Mouse (Mus musculus): ENCODE data around the gene Rilp. TPM values are rescaled to one million over a fixed set of nuclear protein-coding genes. Genes with fewer than 3 reads are reported as not detected.

The Rilp gene
- polyA plus RNA-seq, 1 experiment from 2014 or later = 0.94 TPM

DNA sequence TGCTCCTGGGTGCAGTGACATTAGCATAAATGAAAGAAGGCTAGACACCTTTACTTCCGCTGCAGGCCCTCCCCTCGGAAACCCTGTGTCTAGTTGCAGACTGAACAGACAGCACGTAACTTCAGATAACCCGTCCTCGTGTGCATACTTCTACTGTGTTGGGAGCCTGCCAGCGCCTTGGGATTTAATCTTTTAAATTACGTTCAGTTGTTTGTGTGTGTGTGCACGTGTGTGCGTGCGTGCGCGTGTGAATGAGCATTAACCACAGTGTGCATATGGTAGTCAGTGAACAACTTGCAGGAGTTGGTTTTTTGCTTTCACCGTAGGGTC is 29.0 kb downstream of the Rilp start:
- H3K4me1 ChIP-seq (ENCODE audit: control insufficient read depth, insufficient read depth, low read length) = peaks cover 28% of the 10 kb centered on the region
- H3K4me2 ChIP-seq = no peak overlapping the region
- H3K4me3 ChIP-seq (ENCODE audit: low read depth, low read length) = no peak overlapping the region
- H3K9ac ChIP-seq (ENCODE audit: low read depth, low read length) = no peak overlapping the region
- ATAC-seq (replicated peaks; ENCODE audit: insufficient number of reproducible peaks, low FRiP score, low TSS enrichment) = no peak
- no peaks in the 10 kb centered on the region for H3K27me3 ChIP-seq (ENCODE audit: control insufficient read depth, insufficient read depth, low read length)
- WGBS (ENCODE audit: insufficient replicate concordance) = 79% methylated on average over 13 of the region's 13 CpGs
- no peak overlapping the region for H3K27ac ChIP-seq (ENCODE audit: low read depth, low read length)
- no peaks in the 10 kb centered on the region for H3K36me3 ChIP-seq (ENCODE audit: control insufficient read depth, insufficient read depth, low read length)
- no peaks in the 10 kb centered on the region for H3K9me3 ChIP-seq (replicated peaks; ENCODE audit: control insufficient read depth, low read length)

DNA sequence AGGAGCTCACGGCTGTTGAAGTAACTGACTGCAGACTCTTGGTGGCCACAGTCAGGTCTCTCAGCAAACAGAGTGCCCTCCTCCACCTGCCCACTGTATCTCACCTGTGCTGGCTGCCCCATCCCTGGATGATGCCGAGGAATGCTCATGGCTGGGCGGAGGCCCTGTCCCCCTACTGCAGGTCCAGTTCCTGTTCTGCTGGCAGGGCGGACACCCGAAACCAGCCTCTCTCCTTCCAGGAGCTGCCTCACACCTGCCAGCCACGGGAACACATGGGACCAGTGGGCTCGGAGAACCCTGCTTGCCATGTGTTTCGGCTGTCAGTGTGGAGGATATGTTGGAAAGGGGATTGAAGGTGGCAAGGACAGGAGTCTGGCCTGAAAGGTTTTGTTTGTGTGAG is 30.3 kb downstream of the Rilp start:
- Histone ChIP-seq H3K27me3 (ENCODE audit: control insufficient read depth, insufficient read depth, low read length) (no peaks in the 10 kb centered on the region), H3K4me3 (ENCODE audit: low read depth, low read length) (no peak overlapping the region), H3K9ac (ENCODE audit: low read depth, low read length) (no peak overlapping the region), H3K36me3 (ENCODE audit: control insufficient read depth, insufficient read depth, low read length) (no peaks in the 10 kb centered on the region), H3K9me3 (replicated peaks; ENCODE audit: control insufficient read depth, low read length) (no peaks in the 10 kb centered on the region), H3K27ac (ENCODE audit: low read depth, low read length) (no peak overlapping the region), H3K4me2 (no peak overlapping the region), H3K4me1 (ENCODE audit: control insufficient read depth, insufficient read depth, low read length) (peaks cover 22% of the 10 kb centered on the region)
- ATAC-seq (replicated peaks; ENCODE audit: insufficient number of reproducible peaks, low FRiP score, low TSS enrichment) = no peak
- 85% methylated on average over 8 of the region's 8 CpGs for WGBS (ENCODE audit: insufficient replicate concordance)

DNA sequence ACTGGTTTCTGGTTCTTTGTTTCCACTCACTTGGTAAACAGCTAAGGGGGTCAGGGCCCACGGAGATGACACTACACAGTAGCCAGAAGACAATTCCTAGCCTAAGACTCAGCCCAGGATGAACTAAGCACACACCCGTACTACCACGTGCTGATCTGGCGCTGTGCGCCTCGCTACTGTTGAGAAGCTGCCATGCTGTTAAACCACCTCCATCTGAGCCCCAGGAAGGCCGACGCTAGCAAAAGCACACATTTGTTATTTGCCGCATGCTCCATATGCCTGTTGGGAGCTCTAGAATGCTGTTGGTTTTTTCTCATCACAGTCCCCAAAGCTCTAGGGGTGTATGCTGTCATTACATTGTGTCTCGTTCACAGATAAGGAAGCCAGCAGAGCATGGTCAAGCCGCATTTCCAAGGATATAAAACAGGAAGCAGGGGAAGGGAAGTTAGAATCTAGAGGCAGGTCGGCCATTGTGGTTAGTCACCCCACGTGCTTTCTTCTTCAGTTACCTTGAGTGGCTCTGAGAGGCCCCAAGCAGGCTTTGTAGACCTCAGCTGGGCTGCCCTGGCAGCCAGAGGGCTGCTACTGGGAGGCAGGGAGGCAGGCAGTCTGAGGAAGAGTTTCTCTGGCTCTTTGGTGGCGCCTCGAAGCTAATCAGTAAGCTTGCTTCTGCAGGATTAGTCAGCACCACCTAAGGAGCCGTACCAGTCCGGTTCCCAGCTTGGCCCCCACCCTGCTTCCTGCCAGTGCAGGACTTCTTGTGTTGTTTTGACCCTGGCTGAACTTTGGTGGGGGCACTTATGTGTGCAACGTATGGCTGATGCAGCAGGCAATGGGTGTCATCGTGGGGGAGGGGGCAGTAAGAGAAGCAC is 31.1 kb downstream of the Rilp start:
- Histone ChIP-seq H3K36me3 (ENCODE audit: control insufficient read depth, insufficient read depth, low read length) (no peaks in the 10 kb centered on the region), H3K4me1 (ENCODE audit: control insufficient read depth, insufficient read depth, low read length) (peaks cover 22% of the 10 kb centered on the region), H3K4me3 (ENCODE audit: low read depth, low read length) (no peak overlapping the region), H3K27me3 (ENCODE audit: control insufficient read depth, insufficient read depth, low read length) (no peaks in the 10 kb centered on the region), H3K9ac (ENCODE audit: low read depth, low read length) (peak overlapping the region; percentile 28; the same call in 1 of the 2 replicates), H3K4me2 (no peak overlapping the region), H3K27ac (ENCODE audit: low read depth, low read length) (0 out of 2 replicates have a peak overlapping the region, but pooled peaks have one; percentile 35), H3K9me3 (replicated peaks; ENCODE audit: control insufficient read depth, low read length) (no peaks in the 10 kb centered on the region)
- WGBS (ENCODE audit: insufficient replicate concordance) = 60% methylated on average over 19 of the region's 19 CpGs
- ATAC-seq (replicated peaks; ENCODE audit: insufficient number of reproducible peaks, low FRiP score, low TSS enrichment) = no peak

DNA sequence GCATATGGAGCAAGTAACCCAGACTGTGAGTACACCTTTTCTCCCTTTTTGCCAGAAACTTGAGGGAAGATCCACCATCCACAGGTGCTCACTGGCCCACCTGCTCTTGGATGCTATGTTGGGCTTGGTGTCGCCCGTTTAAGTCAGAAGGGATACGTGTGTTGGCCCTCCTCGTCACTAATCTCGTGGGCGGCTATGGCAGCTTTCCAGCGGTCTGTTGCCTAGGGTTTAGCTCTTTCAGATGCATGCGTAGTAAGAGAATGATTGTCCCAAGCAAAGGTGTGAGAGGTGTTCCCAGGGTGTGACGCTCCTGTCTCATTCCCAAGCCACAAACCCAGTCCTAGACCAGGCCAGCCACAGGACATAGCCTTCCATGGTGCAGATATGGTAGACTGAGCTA is 34.8 kb downstream of the Rilp start:
- 80% methylated on average over 9 of the region's 9 CpGs for WGBS (ENCODE audit: insufficient replicate concordance)
- Histone ChIP-seq H3K9me3 (replicated peaks; ENCODE audit: control insufficient read depth, low read length) (no peaks in the 10 kb centered on the region), H3K4me3 (ENCODE audit: low read depth, low read length) (no peak overlapping the region), H3K4me2 (no peak overlapping the region), H3K9ac (ENCODE audit: low read depth, low read length) (no peak overlapping the region), H3K27me3 (ENCODE audit: control insufficient read depth, insufficient read depth, low read length) (no peaks in the 10 kb centered on the region), H3K36me3 (ENCODE audit: control insufficient read depth, insufficient read depth, low read length) (no peaks in the 10 kb centered on the region), H3K27ac (ENCODE audit: low read depth, low read length) (no peak overlapping the region), H3K4me1 (ENCODE audit: control insufficient read depth, insufficient read depth, low read length) (peaks cover 15% of the 10 kb centered on the region)
- ATAC-seq (replicated peaks; ENCODE audit: insufficient number of reproducible peaks, low FRiP score, low TSS enrichment) = no peak

DNA sequence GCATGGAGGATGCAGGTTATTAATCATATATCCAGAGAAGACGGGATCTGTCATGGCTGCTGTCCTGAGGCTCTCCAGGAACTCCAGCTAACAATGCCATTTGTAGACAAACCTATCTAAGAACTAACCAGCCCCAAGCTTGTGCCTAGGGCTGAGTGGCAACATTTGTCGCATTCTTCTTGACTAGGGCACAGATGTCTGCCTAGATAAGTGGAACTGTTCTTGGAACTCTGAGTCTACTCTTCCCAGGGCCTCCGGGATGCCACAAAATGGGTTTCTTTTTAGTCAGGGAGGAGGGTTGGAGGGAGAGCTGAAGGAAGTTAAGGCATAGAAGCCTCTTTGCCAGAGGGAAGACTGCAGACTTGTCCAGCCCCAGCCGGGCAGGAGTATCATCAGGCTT is 36.2 kb downstream of the Rilp start:
- Histone ChIP-seq H3K4me2 (no peak overlapping the region), H3K27ac (ENCODE audit: low read depth, low read length) (no peak overlapping the region), H3K9me3 (replicated peaks; ENCODE audit: control insufficient read depth, low read length) (no peaks in the 10 kb centered on the region), H3K36me3 (ENCODE audit: control insufficient read depth, insufficient read depth, low read length) (no peaks in the 10 kb centered on the region), H3K4me3 (ENCODE audit: low read depth, low read length) (no peak overlapping the region), H3K9ac (ENCODE audit: low read depth, low read length) (no peak overlapping the region), H3K4me1 (ENCODE audit: control insufficient read depth, insufficient read depth, low read length) (peaks cover 19% of the 10 kb centered on the region), H3K27me3 (ENCODE audit: control insufficient read depth, insufficient read depth, low read length) (no peaks in the 10 kb centered on the region)
- no peak for ATAC-seq (replicated peaks; ENCODE audit: insufficient number of reproducible peaks, low FRiP score, low TSS enrichment)
- WGBS (ENCODE audit: insufficient replicate concordance) = 52% methylated on average over 4 of the region's 4 CpGs

DNA sequence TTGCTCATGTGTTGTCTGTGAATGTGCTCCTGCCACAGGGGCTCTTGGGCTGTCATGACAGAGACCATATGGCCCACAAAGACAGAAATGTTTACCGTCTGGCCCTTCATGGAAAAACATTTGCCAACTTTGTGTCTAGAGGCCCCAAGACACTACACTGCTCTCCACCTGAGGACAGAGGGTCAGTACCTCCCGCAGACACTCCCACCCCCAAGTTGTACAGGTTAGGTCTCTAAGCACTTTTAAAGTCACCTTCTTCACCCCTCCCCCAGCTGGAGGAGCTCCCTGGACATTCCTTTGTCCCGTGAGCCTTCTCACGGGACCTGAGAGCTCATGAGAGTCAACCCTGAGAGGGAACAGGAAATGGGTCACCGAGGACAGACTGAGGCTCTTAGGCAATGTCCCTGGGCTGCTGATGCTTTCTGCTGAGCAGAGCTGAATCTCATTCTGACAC is 39.8 kb downstream of the Rilp start:
- H3K4me2 ChIP-seq = no peak overlapping the region
- no peaks in the 10 kb centered on the region for H3K27me3 ChIP-seq (ENCODE audit: control insufficient read depth, insufficient read depth, low read length)
- no peak overlapping the region for H3K4me3 ChIP-seq (ENCODE audit: low read depth, low read length)
- 0 out of 2 replicates have a peak overlapping the region, but pooled peaks have one; percentile 16 for H3K9ac ChIP-seq (ENCODE audit: low read depth, low read length)
- H3K9me3 ChIP-seq (replicated peaks; ENCODE audit: control insufficient read depth, low read length) = no peaks in the 10 kb centered on the region
- no peak overlapping the region for H3K27ac ChIP-seq (ENCODE audit: low read depth, low read length)
- H3K4me1 ChIP-seq (ENCODE audit: control insufficient read depth, insufficient read depth, low read length) = peaks cover 23% of the 10 kb centered on the region
- no peaks in the 10 kb centered on the region for H3K36me3 ChIP-seq (ENCODE audit: control insufficient read depth, insufficient read depth, low read length)
- 22% methylated on average over 5 of the region's 5 CpGs for WGBS (ENCODE audit: insufficient replicate concordance)
- ATAC-seq (replicated peaks; ENCODE audit: insufficient number of reproducible peaks, low FRiP score, low TSS enrichment) = no peak

DNA sequence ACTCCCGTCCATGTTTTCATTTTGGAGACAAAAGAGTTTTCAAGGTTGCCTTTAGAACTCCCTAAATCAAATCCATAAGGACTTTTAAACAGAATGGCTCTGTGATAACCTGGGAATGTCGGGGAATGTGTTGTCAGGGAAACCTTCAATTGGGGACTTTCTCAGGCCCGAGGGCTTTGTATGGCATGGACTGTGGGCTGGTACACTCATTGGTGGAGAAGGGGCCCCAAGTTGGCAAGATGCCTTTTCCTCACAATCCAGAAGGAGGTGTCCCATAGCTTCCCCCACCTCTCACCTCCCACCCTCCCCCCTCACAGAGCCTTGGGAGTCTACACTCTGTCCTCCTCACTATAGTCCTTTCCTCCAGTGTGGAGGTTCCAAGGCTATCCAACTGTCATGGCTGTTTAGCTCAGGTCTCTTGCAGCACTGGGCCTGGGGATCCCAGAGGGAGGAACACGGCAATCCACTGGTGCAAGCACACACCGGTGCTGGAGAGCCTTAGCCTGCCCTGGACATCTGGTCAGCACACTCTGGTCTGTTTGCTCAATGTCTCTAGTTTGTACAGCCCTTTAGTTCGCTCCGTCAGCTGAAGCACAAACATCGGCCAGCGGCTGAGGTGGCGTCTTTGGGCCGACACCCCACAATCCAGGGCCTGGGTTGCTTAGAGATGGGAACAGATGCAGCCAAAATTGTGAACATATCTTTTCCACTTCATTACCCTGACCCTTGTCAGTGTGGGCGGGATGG is 40.5 kb downstream of the Rilp start:
- ATAC-seq (replicated peaks; ENCODE audit: insufficient number of reproducible peaks, low FRiP score, low TSS enrichment) = no peak
- Histone ChIP-seq H3K4me1 (ENCODE audit: control insufficient read depth, insufficient read depth, low read length) (peaks cover 23% of the 10 kb centered on the region), H3K4me2 (no peak overlapping the region), H3K27ac (ENCODE audit: low read depth, low read length) (no peak overlapping the region), H3K9ac (ENCODE audit: low read depth, low read length) (no peak overlapping the region), H3K4me3 (ENCODE audit: low read depth, low read length) (no peak overlapping the region), H3K36me3 (ENCODE audit: control insufficient read depth, insufficient read depth, low read length) (no peaks in the 10 kb centered on the region), H3K9me3 (replicated peaks; ENCODE audit: control insufficient read depth, low read length) (no peaks in the 10 kb centered on the region), H3K27me3 (ENCODE audit: control insufficient read depth, insufficient read depth, low read length) (no peaks in the 10 kb centered on the region)
- WGBS (ENCODE audit: insufficient replicate concordance) = 78% methylated on average over 12 of the region's 12 CpGs

DNA sequence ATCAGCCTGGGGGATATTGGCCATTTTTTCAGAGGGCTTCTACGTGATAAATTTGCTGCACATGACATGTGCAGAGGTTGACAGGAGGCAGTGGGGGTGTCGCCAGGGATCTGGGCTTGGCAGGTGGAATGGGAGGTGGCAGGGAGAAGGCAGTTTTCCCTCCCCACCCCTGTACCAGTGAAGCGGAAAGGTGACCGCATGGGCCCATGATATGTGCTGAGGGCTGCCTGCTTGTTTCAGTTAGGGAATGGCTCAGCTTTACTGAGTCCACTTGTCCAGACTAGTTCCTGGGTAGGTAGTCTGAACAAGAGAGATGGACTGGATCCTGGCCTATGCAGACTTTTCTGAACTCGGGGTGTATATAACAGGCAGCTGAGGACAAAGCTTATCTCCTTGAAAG is 41.4 kb downstream of the Rilp start:
- no peaks in the 10 kb centered on the region for H3K27me3 ChIP-seq (ENCODE audit: control insufficient read depth, insufficient read depth, low read length)
- no peaks in the 10 kb centered on the region for H3K36me3 ChIP-seq (ENCODE audit: control insufficient read depth, insufficient read depth, low read length)
- H3K27ac ChIP-seq (ENCODE audit: low read depth, low read length) = no peak overlapping the region
- ATAC-seq (replicated peaks; ENCODE audit: insufficient number of reproducible peaks, low FRiP score, low TSS enrichment) = no peak
- no peak overlapping the region for H3K9ac ChIP-seq (ENCODE audit: low read depth, low read length)
- no peak overlapping the region for H3K4me3 ChIP-seq (ENCODE audit: low read depth, low read length)
- peaks cover 23% of the 10 kb centered on the region for H3K4me1 ChIP-seq (ENCODE audit: control insufficient read depth, insufficient read depth, low read length)
- no peak overlapping the region for H3K4me2 ChIP-seq
- WGBS (ENCODE audit: insufficient replicate concordance) = 82% methylated on average over 5 of the region's 5 CpGs
- H3K9me3 ChIP-seq (replicated peaks; ENCODE audit: control insufficient read depth, low read length) = no peaks in the 10 kb centered on the region
